Mouse (Mus musculus): ENCODE measurements at regions not wholly inside any gene's neighbourhood (a gene's known extent, or its start where the extent isn't known, plus 50 kb on each side); places are given as distances from the start of the nearest gene placed in this dataset.

DNA sequence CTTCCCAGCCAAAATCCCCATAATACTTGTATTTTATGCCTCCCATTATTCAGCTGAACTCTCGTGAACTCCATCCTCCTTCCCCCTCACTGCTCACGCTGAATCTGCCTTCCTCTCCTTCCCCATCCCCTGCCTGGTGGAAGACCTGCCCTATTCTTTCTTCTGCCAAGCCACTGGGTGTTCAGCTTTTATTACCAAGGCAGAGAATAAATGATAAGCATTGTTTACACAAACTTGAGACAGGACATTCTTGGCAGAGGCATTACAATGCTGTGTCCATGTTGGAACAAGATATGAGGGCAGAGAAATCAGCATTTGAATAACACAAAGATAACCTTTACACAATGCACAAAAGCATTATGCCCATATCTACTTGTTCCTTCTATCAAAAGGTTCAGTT lies 80.2 kb downstream of the Dhrs2 start:
- DNase-seq (ENCODE audit: low spot score), result no peak

DNA sequence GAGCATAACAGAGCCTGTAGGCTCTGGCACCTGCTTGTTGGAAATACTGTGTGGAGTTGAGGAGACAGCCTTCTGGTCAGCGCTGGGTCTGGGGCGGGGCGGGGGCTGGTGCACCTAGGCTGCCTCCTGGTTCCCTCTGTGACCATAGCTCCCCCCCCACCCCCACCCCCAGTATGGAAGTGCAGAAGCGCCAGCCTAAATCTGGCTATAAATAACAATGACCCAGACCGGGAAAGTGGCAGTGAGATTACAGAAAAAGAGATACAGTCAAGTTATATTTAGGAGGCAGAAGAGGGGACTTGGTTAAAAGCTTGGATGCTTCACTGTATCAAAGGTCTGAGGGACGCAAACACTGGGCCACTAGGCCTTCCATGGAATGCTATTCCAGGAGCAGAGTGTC lies 91.8 kb downstream of the Dhrs2 start:
- DNase-seq (ENCODE audit: low spot score), result no peak

DNA sequence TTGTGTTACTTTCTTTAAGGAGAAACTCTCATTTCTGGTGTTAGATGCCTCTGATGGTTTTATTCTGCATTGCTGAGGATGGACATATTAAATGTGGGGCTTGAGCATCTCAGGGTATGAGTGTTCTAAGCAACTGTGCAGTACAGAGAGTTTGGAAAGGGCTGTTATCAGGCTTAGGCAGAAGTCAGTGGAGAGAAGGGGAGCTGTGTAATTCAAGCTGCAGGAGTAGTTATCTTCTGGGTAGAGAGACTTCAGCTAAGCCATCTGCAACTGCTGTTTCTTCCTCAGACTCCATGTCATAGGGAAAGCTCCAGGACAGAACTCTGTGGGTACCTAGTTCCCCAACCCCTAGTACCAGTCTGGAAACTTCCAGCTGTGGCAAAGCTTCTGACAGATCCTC lies 102.1 kb downstream of the Dhrs2 start:
- no peak for DNase-seq (ENCODE audit: low spot score)

DNA sequence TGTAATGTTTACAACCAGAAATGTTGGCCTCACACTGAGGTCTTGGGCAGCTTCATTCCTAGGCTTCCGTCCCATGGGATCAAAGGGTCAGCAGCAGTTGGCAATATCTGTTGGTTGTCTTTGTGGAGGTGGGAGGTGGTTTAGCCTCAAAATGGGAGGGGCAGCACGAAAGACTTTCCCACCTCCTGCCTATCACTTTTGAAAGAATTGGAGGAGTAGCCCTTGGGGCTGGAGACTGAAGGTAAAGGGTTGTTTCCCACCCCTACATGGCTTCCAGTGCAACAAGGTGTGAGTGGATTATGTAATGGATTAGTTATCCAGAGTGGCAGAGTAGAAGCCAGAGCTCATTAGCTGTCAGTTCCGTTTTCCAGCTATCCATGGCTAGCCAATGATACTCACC lies 102.5 kb downstream of the Dhrs2 start:
- no peak for DNase-seq (ENCODE audit: low spot score)

DNA sequence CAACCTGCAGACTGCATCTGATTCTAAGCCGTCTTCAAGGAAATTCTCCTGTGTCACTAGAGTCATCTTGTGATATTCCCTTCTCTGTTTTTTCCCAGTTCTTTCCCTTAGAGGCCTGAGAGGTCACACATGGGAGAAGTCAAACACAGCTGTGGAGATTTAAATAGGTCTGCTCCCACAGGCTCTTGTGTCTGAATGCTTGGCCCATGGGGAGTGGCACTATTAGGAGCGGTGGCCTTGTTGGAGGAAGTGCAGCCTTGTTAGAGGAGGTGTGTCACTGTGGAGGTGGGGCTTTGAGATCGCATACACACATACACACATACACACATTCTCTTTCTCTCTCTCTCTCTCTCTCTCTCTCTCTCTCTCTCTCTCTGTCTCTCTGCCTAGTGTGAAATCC lies 112.0 kb downstream of the Dhrs2 start:
- no peak for DNase-seq (ENCODE audit: low spot score)

- no peak for DNase-seq (ENCODE audit: low spot score)
These were observed 112.5 kb downstream of the Dhrs2 start for GRCm38 (mm10) chr14:55334305-55334704.

- no peak for DNase-seq (ENCODE audit: low spot score)
These were observed 113.8 kb downstream of the Dhrs2 start for GRCm38 (mm10) chr14:55335586-55335985.

GRCm38 (mm10) chr14:55336451-55337195 lies 114.8 kb downstream of the Dhrs2 start:
- DNase-seq (ENCODE audit: low spot score), result no peak

DNA sequence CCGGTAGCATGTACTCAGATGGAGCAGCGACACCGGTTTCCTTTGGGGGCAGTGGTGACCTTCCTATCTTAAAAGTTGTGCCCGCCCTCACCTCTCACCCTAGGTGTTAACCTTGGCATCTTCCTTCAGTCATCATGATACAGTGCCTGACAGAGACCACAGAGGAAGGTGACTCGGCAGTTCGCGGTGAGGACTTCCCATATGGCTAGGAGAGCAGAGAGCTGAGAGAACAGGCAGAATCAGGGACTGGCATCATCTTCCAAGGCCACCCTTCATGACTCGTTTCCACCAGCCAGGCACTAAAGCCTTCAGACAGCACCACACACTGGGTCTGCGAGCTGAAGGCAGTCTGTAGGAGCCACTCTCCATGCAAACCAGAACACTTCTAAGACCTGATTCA lies 116.2 kb downstream of the Dhrs2 start:
- no peak for DNase-seq (ENCODE audit: low spot score)

GRCm38 (mm10) chr14:55338500-55338899 lies 116.7 kb downstream of the Dhrs2 start:
- no peak for DNase-seq (ENCODE audit: low spot score)

DNA sequence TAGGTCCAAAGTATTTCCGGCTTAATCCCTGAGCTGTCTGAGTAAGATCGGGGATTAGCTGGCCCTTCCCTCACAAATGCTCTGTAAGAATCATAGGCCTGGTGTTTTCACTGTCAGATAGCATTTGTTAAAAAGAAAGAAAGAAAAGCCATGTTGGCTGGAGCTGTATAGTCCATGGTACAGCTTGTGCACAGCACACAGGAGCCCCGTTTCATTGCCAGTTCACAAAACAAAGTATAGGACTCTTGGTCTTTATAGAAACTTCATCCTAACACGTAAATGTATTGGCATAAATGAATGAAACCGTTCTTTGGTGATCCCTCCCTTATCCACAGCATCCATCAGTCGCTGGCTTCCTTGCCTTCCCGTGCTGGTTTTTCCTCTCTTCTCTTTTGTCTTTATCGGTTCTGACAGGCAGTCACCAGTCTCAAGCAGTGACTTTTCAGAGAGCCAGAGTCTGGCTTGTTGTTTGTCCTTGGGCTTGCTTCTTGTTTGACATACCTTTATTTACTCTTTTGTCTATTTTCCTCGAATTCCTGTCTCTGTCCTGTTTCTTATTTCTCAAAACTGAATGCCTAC lies 117.3 kb downstream of the Dhrs2 start:
- no peak for DNase-seq (ENCODE audit: low spot score)

DNA sequence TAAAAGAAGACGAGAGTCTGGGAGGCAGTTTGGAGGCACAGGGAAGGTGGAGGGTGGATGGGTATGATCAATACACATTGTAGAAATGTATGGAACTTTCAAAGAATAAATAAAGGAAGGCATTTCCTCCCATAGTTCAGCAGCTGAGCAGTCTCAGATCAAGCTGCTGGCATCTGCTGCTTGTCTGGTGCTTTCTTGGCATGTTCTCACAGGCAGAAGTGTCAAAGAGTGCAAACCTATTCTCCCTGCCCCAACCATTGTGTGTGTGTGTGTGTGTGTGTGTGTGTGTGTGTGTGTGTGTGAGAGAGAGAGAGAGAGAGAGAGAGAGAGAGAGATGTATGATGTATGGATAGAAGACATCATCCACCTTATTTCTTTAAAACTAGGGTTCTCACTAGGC lies 121.5 kb downstream of the Dhrs2 start:
- no peak for DNase-seq (ENCODE audit: low spot score)

DNA sequence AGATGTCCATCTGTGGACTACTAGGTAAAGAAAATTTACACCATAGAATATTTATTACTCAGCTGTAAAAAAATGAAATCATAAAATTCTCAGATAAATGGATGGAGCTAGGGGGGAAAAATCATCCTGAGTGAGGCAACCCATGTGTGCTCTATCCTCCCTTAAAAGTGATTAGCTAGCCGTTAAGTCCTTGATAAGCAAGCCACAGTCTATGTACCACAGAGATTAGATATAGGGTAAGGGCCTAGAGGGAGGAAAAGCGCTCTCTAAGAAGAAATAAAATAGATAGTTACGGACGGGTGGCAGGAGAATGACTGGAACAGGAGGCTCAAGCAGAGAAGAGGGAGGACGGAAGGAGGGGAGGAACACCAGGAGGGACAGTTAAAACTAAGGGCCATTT lies 122.1 kb downstream of the Dhrs2 start:
- DNase-seq (ENCODE audit: low spot score), result no peak

- DNase-seq (ENCODE audit: low spot score), result no peak
These were observed 123.3 kb downstream of the Dhrs2 start for GRCm38 (mm10) chr14:55345091-55345490.

GRCm38 (mm10) chr14:55348098-55348497 lies 126.3 kb downstream of the Dhrs2 start:
- peak; percentile 16 for DNase-seq (ENCODE audit: low spot score)

DNA sequence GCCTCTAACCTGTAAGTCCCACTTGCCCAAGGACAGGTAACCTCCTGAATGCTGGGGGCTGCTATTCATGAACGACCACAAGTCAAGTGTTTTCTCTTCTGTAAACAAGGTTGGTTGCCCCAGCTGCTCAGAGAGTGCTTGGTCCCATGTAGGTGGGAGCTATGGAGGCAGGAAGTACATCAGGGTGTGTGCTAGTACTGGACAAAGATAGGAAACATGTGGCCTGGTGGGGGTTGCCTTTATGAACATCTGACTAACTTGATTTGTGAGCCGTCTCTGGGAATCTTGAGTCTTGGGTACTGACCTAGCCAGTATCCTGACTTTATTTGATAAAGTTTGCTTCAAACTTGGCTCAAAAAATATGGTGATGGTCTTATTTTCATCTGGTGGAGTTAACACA lies 121.3 kb upstream of the Dhrs4 start:
- DNase-seq (ENCODE audit: low spot score), result no peak

DNA sequence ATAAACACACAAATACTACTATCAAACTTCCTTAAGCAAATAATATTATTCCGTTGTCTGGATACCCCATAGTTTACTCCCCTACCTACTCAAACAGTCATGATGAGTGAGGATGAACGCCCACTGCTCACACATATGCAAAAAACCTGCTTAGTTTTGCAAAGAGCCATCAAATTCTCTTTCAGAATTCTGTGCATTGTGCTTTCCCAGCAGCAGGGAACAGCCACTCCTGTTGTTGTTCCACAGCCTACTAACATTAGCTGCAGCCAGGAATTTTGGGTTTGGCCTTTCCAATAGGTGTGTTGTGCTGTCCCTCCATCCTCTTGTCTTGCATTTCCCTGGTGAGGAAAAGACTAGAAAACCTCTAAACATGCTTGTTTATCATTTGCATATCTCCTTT lies 120.1 kb upstream of the Dhrs4 start:
- DNase-seq (ENCODE audit: low spot score), result no peak

DNA sequence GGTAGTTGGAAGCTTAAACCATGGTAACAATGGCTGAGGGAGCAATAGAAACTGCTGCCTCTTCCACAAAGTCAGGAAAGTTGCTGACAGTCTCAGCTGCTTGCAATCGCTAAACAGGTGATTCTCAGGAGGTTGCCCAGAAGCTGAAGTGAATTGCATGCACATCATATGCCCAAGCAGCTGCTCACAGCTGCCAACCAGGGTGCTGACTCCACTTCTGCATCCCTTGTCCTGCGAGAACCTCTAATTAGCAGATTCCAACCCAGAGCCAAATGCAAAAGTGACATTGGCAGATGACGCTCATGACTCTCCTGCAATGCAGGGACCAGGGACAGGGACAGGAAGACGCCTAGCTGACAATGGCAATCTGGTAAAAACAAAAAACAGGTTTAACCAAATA lies 116.2 kb upstream of the Dhrs4 start:
- no peak for DNase-seq (ENCODE audit: low spot score)

GRCm38 (mm10) chr14:55362757-55363156 lies 115.8 kb upstream of the Dhrs4 start:
- no peak for DNase-seq (ENCODE audit: low spot score)

- DNase-seq (ENCODE audit: low spot score), result no peak
These were observed 108.2 kb upstream of the Dhrs4 start for GRCm38 (mm10) chr14:55370384-55370783.

DNA sequence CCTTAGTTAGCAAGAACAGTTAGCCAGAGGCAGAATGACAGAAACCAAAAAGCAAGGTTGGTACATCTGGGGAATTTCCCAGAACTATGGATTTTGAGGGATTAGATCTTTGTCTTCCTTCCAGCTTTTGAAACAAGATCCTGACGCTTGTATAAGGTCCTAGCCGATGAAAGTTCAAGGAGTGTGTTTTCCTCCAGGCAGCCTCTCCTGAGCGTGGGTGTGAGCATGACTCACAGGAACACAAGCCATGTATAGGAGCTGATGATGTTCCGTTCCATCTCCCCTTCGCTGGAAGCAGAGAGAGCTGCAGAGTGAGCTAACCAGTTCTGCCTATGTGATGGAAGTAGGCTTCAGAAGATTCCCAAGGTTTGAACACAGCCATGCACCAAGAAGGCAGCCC lies 105.6 kb upstream of the Dhrs4 start:
- DNase-seq (ENCODE audit: low spot score), result no peak

GRCm38 (mm10) chr14:55386773-55387172 lies 91.8 kb upstream of the Dhrs4 start:
- peak; percentile 45 for DNase-seq (ENCODE audit: low spot score)

- DNase-seq (ENCODE audit: low spot score), result no peak
These were observed 91.2 kb upstream of the Dhrs4 start for GRCm38 (mm10) chr14:55387378-55387777.

DNA sequence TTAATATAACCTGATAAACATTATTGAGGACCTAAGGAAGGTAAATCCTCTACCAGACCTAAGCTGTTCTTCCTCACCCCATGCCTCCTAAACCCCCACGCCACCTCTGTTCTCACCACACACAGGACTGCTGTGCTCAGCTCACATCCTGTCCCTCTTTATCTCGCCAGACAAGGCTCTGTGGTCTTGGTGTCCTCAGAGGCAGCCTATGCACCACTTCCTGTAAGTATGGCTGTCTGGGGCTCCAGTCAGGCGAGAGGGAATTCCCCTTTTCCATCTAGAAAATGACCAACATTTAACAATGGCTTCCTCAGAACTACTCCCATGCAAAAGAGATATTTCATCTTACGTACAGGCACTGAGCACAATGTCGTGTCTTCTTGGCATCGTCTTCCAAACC lies 86.2 kb upstream of the Dhrs4 start:
- DNase-seq (ENCODE audit: low spot score), result no peak

All from layer of hippocampus, adult 11-12 months (tissue).